Mouse (Mus musculus) lung, postnatal 25 days (tissue): ENCODE results near the gene Psmb3.
"Not testable (repeated sequence)": the region's sequence is repeated elsewhere in the genome, so short reads cannot be mapped to it uniquely, and the experiment has no call there.

ENCODE experiments used
- DNase-seq: peaks from one replicate; pipeline ENCODE4 v3.0.0; 2022; ENCODE audit warnings: low spot score

Gene Psmb3

DNA sequence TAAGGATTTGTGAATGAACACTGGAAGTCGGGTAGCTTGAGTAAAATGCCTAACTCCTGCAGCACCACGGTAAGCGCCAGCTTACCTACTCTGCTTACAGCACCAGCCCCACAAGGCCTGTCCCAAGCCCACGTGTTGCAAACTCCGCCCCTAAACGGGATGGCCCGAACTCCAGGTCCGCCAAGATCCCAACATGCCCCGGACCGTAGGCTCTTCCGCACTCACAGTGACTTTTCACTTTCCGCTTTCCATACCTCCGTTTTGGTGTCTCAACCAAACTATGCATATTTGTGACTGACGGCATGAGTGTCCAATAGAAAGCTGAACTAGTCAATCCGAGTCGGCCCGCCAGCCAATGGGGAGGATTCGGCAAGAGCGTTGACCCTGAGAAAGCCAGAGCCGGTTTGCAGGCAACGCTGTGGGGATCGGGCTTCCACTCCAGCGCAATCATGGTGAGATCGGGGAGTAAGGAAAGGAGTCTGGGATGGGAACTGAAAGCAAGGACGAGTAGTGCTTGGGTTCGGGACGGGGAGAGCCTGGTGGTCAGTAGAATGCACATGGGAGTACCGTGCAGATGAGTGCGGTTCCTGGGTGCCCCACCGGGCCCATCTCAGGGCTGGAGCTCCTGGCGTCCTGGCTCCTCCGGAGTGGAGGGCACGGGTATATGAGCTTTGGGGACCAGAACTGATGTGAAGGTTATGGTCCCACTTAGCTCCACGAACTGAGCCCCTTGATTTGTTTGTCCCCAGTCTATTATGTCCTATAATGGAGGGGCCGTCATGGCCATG is at the start of gene Psmb3:
Psmb3 (plus strand) TSS at position 361 of the 788 bp plus-strand sequence.
- DNase-seq, result peak; percentile 100

GRCm38 (mm10) chr11:97654210-97654609 is 49.0 kb upstream of the Psmb3 start:
- DNase-seq, result no peak

- no peak for DNase-seq
These were observed 46.8 kb upstream of the Psmb3 start for GRCm38 (mm10) chr11:97656269-97656971.

DNA sequence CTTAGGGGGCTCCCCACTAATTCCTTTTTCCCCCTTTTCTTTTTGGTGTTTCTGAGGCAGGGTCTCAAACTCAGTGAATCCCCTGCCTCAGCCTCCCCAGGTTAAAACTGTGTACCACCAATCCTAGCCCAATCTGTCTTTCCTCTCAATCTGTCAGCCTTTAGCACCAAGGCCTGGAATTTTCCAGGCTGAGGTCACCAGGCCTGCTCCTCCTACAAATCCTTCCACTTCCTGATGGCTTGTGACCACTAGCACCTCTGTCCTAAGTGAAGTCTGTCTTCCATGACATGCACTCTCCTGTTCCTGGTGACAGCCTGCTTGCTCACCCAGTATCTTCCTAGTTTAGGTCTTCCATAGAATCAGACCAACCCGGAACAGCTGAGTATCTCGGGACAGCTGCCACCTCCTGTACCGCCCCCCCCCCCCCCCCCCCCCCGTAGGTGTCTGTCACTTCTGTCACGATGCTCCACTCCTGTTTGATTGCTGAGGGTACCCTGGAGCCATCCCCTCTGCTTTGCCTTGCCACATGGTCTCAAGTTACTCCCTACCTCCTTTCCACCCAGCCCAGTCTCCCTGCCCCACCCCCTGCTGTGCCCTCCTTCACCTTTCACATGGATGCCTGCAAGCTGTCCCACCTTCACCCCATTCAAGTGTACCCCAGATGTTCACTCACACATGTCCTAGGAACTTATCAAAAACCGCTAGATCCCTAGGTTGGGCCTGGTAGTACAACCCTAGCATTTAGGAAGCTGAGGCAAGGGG is 45.8 kb upstream of the Psmb3 start:
- DNase-seq, result no peak

DNA sequence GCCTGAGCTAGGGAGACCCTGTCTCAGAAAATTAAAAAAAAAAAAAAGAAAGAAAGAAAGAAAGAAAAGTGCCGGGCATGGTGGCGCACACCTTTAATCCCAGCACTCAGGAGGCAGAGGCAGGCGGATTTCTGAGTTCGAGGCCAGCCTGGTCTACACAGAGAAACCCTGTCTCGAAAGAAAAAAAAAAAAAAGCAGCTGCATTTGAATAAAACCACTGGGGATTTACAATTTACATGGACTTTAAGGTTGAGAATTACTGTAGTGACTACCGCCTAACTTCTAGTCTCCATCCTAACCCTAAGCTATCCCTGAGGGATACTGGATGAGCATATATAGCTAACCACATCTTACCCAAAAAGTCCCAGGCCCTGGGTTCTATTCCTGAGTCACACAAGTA is 45.2 kb upstream of the Psmb3 start:
- DNase-seq, result not testable (repeated sequence)

- no peak for DNase-seq
These were observed 44.4 kb upstream of the Psmb3 start for GRCm38 (mm10) chr11:97658751-97659266.

DNA sequence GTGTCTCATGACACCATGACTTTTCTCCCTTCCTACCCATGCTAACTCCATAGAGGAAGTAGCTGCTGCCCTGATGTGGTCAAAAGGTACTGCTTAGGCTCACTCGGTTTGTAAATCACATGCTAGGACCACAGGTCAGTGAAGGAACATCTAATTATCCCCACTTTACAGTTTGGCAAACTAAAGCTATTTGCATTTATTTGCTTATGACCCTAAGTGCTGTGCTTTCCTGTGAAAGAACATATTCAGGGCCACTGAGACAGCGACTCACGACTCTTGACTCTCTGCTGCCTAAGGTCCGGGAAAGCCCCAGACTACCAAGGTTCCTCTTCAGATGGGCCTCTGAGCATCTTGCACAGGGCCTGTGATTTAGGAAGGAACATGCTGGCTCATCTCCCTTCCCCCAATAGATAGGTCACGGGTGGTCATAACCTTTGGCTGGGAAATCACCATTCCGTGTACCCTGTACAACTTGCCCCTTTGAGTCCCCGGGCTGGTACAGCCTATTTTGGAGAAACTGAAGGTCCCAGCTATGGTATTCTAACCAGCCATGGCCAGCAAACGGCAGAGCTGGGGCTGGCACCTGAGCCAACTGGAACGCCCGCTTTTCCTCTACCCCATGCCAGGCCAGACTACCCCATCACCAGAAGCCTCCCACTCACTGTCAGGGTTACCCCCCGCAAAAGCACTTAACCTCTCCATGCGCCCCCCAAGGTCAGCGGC is 43.8 kb upstream of the Psmb3 start:
- no peak for DNase-seq

GRCm38 (mm10) chr11:97659990-97660714 is 43.0 kb upstream of the Psmb3 start:
- DNase-seq, result peak; percentile 78

DNA sequence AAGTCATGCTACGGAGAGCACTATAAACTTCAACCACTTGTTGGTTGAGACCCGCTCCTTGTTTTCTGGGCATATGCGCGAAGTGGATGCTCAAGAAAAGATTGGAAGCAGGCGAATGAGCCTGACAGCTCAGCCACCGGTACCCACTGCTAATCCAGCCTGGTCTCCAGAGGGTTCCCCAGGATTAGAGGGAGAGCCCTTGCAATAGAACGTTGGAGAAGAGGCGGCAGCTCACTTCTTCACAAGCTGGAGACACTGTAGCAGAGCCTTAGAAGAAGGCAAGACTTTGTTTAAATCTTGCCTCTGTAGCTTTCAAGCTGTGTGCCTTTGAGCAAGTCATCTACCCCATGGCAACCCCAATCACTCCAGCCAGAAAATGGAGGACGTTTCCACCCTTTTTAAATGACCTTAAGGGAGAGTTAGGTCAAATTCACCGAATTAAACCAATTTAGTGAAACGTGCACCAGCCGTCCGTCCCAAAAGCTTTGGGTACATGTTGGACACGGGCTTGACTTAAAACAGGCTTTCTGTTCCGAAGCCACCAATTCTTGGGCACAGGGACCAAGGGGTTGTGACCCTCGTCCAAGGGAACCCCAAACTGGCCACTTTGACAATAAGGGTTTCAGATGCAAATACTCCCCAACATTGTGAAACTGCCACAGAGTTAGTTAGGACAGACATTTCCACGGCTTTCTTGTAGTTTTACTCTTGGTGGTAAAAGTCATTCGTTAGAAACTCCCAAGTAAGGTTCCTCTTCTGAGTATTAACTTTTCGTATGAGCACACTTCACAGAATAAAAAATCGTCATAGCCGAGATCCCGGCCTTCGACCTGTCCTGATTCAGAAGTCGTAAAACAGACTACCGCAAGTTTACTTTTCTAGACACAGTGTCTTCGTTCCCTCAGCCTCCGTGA is 42.2 kb upstream of the Psmb3 start:
- no peak for DNase-seq

DNA sequence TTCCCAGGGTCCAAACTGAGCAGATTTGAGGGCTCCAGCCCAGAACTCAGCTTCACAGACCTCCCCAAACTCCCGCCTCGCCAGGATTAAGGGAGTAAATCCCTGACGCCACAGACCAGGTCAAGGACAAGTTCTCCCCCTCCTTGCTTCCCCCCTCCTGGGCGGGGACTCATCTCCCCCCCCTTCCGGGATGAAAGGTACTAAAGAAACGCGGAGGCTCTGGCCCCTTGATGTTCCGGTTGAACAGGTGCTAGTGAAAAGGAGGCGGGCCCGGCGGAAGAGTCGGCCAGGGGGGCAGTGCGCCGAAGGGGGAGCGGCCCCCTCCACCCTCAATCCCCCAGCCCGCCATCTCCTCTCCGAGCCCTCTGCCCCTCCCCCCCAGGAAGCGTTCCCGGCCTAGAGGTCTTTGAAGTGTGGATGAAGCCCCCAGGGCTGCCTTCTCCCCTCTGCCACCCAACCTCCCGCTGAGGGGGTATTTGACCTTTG is 41.5 kb upstream of the Psmb3 start:
- DNase-seq, result peak; percentile 90

GRCm38 (mm10) chr11:97662207-97662892 is 40.8 kb upstream of the Psmb3 start:
- no peak for DNase-seq

GRCm38 (mm10) chr11:97662893-97663527 is 40.2 kb upstream of the Psmb3 start, which contains the start of gene Mllt6:
TSS of gene Mllt6 (plus strand) at chr11:97663414.
- DNase-seq, result peak; percentile 75

- no peak for DNase-seq
These were observed 39.5 kb upstream of the Psmb3 start for GRCm38 (mm10) chr11:97663528-97664338.

DNA sequence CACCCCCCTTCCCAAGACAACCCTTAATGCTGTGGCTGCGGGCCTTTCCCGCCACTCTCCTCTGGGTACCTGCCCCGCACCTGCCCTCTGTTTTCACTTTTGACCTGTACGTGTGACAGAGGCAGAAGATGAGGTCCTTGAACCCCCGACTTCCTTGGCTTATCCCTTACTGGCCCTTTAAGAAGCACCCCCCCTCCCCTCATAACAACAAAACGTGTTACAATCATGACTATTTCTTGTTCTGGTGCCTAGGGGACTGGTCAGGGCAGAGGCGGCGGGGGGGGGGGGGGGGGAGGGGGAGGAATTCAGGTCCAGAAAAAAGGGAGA is 38.9 kb upstream of the Psmb3 start:
- DNase-seq, result no peak

- DNase-seq, result no peak
These were observed 38.4 kb upstream of the Psmb3 start for GRCm38 (mm10) chr11:97664771-97665240.

- no peak for DNase-seq
These were observed 37.8 kb upstream of the Psmb3 start for GRCm38 (mm10) chr11:97665431-97665830.

DNA sequence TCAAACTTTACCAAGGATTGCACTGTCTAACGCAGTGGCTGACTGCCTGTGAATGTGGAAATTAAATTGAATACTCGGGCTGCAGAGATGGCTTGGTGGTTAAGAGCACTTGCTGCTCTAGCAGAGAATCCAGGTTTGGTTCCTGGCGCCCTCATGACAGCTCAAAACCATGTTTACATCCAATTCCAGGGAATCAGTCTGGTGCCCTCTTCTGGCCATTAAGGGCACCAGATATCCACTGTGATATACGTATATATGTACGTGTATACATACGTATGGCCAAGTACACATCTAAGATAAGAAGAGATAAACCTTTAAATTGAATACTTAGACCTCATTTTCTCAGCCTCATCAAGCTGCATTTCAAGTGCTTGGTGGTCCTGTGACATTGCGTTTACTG is 37.0 kb upstream of the Psmb3 start:
- no peak for DNase-seq

DNA sequence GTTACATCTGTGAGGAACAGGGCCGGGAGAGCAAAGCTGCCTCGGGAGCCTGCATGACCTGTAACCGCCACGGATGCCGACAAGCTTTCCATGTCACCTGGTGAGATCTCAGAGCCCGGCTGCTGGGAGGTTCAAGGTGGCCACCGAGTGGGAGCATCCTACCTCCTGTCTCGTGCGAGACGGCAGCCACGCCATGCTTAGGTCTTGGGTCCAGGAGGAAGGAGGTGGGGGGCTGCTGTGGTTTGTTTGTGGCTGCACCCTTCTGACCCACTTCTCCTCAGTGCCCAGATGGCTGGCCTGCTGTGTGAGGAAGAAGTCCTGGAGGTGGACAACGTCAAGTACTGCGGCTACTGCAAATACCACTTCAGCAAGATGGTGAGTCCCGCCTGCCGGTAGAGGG is 36.4 kb upstream of the Psmb3 start:
- DNase-seq, result no peak
